Mouse (Mus musculus) adrenal gland, adult 2 months (tissue): ENCODE measurements around the gene Rac2. TPM values are rescaled to one million over a fixed set of nuclear protein-coding genes. Genes with fewer than 3 reads are reported as not detected.

Experiments
- DNase-seq: peaks from one replicate; pipeline ENCODE4 v3.0.0; 2021
- polyA plus RNA-seq: library from polyadenylated mRNA; depleted of rRNA; stranded (reverse); fragments of >200 nt; gene quantifications from 2 replicates; pipeline ENCODE4 v1.2.3, GENCODE M21; 2012
- total RNA-seq, 2 experiments: library from RNA; stranded (reverse); gene quantifications; 2 replicates each; pipeline ENCODE4 v1.2.3; 2021

The Rac2 gene
- total and polyA plus RNA-seq, 3 experiments = 8.1 to 40.2 (median 9.6) TPM

DNA sequence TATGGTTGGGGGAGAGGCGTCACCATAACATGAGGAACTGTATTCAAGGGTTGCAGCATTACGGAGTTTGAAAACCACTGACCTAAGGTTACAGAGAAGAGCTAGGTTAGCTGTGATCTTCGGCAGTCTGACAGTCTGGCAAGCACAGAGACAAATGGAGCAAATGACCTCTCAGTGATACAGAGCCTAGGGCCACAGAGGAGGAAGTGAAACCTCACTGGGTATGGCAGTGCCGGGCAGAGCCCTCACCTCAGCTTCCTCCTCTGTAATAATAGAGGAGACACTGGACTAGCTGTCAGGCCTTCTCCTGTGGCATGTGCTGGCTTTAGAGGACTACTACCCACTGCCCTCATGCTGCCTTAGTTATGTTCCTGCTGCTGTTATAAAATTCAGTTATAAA, 16.3 kb upstream of the Rac2 start:
- no peak for DNase-seq

GRCm38 (mm10) chr15:78588049-78588448, 15.5 kb upstream of the Rac2 start:
- DNase-seq = no peak

- DNase-seq = peak; percentile 89
These were observed 14.7 kb upstream of the Rac2 start for GRCm38 (mm10) chr15:78587050-78587994.

GRCm38 (mm10) chr15:78585404-78585803, 12.8 kb upstream of the Rac2 start:
- DNase-seq = no peak

DNA sequence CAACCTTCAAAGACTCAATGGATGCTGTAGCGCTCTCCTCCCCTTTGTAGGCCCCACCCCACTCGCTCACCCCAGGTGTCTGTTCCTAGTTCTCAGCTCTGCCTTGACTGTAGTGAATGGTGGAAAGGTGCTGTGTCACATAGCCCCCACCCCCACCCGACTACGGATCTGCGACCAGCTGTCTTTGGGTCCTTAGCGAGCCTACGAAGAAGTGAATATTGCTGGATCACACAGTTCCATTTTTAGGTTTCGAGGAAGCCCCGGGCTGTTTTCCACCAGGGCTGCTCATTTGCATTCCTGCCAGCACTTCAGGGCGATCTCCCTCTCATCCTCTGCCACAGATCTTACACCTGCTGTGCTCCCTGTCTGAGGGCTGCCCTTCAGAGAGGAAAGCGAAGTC, 10.8 kb upstream of the Rac2 start:
- no peak for DNase-seq

- no peak for DNase-seq
These were observed 3.8 kb upstream of the Rac2 start for GRCm38 (mm10) chr15:78576284-78576810.

GRCm38 (mm10) chr15:78572270-78572600, 348 bp downstream of the Rac2 start:
- no peak for DNase-seq

GRCm38 (mm10) chr15:78571554-78572269, 871 bp downstream of the Rac2 start:
- no peak for DNase-seq

DNA sequence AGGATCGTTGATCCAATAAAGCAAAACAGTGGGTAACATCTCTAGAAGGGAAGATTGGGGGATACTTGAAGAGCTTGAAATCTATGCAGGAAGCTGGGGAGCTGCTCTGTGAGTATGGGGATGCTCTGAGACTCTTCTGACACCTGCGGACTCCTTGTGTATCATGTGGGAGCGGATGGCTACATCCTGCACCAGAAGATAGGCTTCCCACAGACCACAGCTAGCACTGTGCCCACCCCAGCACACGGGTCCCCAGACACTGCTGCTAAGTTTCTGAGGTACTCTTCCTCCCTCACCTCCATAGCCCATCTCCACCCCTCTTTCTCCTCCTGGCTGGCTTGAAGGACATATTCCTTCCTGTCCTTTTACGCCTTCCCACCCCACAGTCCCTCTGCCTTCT, 2.4 kb downstream of the Rac2 start:
- no peak for DNase-seq

GRCm38 (mm10) chr15:78567608-78568120, 4.9 kb downstream of the Rac2 start:
- DNase-seq = no peak

- DNase-seq = no peak
These were observed 7.7 kb downstream of the Rac2 start for GRCm38 (mm10) chr15:78564764-78565435.

DNA sequence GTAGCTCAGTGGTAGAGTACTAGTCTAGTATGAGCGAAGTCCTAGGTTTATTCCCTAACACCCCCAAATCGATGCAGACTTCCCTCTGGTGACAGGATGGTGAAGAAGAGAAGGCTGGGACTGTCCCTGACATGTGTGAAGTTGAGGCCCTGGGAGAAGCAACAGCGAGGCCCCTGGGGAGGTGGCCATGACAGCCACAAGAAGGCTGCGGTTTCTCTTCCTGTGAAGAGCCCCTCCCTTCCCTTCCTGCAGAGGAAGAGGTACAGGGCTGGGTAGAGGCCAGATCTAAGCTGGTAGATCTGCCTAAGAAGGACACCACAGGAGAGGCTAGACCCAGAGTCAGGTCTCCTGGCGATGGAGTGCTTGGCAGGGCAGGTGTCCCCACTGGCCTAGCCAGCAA, 8.6 kb downstream of the Rac2 start:
- DNase-seq = no peak

DNA sequence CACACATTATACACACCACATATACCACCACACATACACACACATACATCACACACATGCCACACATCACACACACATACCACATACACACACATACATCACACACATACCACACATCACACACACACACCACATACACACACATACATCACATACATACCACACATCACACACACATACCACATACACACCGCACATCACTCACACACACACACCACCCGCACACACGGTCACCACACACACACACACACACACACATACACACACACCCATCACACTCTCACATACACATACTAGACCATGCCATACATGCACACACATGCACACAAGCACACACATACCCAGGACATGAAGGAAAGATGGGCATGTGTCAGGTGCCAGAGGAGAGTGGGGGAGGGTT, 9.2 kb downstream of the Rac2 start:
- DNase-seq = no peak

DNA sequence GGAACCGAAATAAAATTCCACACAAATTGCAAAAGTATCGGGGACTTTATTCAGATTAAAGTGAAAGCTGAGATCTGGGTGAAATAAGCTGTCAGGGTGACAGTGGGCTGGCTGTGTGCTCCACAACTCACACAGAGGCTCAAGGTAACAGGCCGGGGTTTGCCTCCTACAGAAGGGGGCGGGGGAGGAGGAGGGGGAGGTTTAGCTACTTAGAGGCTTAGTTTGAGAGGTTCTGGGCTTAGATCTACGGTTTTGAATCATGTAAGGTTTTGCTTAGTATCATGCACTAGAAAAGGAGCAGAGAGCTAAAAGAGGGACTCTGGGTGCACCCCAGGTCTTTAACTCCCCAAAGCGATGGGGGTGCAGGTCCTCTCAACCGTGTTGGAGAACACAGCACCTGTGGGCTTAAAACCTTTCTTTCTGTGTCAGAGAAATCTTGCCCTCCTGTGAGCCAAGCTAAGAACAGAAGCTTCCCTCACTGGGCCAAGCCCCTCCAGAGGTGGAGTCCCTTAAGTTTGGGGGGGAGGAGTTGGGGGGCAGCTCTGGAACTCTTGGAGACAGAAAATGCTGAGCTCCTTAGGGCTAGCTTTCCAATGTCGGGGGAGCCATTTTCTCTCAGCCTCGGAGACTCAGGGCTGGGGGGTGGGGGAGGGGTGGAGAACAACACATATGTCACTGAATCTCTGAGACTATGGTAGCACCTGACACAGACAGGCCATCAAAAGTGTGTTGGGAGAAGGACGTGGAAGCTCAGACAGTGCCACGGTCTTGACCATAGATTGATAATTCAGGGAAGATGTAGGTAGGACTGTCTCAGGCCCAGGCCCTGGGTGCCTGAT, 13.2 kb downstream of the Rac2 start:
- DNase-seq = no peak

- no peak for DNase-seq
These were observed 14.7 kb downstream of the Rac2 start for GRCm38 (mm10) chr15:78557693-78558535.

GRCm38 (mm10) chr15:78554545-78555313, 17.9 kb downstream of the Rac2 start:
- no peak for DNase-seq

GRCm38 (mm10) chr15:78549189-78549734, 23.3 kb downstream of the Rac2 start:
- peak; percentile 87 for DNase-seq

DNA sequence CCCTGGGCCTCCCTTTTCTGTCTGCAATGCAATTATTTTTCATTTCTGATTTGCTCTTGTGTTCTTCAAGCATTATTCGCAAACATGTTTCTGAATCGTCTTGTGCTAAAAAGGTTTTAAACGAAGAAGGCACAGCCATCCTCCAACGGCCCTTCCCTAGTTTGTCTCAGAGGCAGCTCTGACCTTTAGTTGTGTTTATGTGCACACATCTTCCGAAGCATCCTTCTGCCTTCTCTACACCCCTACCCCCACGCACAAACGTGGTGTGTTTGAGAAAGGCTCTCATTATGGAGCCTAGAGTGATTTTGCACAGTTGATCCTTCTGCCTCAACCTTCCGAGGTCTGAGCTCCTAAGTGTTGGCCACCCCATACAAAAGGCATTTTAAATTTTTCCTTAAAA, 23.9 kb downstream of the Rac2 start:
- DNase-seq = no peak

DNA sequence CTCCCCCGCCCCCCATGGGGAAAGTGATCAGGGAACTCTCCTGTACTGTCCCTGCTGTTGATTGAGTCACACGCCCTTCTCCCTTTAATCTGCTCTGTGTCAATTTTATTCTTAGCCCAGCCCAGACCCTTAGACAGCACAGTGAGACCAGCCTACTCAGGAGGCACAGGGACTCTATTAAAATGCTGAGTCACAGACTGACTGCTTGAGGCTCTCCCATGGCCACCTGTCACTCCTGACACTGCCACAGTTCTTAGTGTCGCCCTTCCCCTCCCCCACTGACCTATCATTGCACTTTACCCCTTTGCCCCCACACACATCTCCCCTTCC, 24.3 kb downstream of the Rac2 start:
- peak; percentile 76 for DNase-seq
